Mouse (Mus musculus): ENCODE measurements at regions not wholly inside any gene's neighbourhood (a gene's known extent, or its start where the extent isn't known, plus 50 kb on each side); places are given as distances from the start of the nearest gene placed in this dataset.

GRCm38 (mm10) chr5:37980692-37981091 lies 57.9 kb upstream of the Stx18 start:
- no peak for ATAC-seq (ENCODE audit: extremely low read depth, insufficient number of reproducible peaks, low FRiP score, poor library complexity, severe bottlenecking)

DNA sequence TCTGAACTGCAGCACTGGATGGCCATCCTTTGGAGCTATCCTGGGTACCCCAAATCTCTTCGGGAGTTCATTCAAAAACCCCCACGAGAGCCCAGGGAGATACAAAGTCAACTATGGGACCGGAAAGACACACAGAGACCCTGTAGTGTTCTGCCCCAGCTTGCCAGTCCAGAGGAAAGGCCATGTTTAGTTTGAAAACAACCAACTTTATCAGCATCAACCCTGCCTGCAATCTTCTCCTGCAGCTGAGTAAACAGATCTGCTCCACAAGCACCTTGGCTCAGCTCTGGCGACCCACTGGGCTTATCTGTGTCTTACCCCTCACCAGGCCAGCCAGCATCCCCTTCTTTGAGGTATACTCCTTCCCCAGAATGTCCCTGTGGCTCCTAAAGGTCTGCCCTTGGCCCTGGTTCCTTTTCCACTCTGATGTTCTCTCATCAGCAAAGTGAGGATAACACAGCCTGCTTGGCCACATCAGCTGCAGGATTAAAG lies 61.6 kb upstream of the Stx18 start:
- no peak for ATAC-seq (ENCODE audit: extremely low read depth, insufficient number of reproducible peaks, low FRiP score, poor library complexity, severe bottlenecking)

DNA sequence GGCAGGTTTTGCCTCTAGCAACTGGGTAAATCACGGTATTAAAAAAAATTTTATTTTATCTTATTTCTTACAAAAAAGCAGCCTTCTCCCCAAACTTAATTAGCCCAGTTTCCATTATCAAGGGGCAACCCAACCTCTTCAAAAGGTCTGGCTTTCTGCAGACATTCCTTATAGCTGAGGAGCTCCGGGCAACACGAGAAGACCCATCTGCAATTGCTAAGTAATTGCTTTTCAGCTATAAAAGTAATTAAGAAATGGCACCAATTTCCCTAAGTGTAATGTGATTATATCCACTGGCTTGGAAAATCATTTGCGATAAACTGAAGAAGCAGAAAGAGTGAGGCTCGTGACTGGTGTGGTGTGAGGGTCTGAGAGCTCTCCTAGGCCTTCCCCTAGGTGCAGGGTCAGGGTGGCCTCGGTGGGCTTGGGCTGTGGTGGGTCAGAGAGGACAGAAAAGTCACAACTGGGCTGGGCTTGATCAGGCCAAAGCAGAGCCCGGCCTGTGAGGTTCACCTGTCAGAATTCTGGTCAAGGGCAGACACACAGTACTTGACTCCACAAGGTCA lies 65.5 kb upstream of the Stx18 start:
- no peak for ATAC-seq (ENCODE audit: extremely low read depth, insufficient number of reproducible peaks, low FRiP score, poor library complexity, severe bottlenecking)

- no peak for ATAC-seq (ENCODE audit: extremely low read depth, insufficient number of reproducible peaks, low FRiP score, poor library complexity, severe bottlenecking)
These were observed 66.8 kb upstream of the Stx18 start for GRCm38 (mm10) chr5:37971724-37972123.

- no peak for ATAC-seq (ENCODE audit: extremely low read depth, insufficient number of reproducible peaks, low FRiP score, poor library complexity, severe bottlenecking)
These were observed 69.9 kb upstream of the Stx18 start for GRCm38 (mm10) chr5:37968596-37968995.

- ATAC-seq (ENCODE audit: extremely low read depth, insufficient number of reproducible peaks, low FRiP score, poor library complexity, severe bottlenecking), result no peak
These were observed 70.6 kb upstream of the Stx18 start for GRCm38 (mm10) chr5:37967914-37968375.

- no peak for ATAC-seq (ENCODE audit: extremely low read depth, insufficient number of reproducible peaks, low FRiP score, poor library complexity, severe bottlenecking)
These were observed 71.2 kb upstream of the Stx18 start for GRCm38 (mm10) chr5:37967106-37967913.

- ATAC-seq (ENCODE audit: extremely low read depth, insufficient number of reproducible peaks, low FRiP score, poor library complexity, severe bottlenecking), result no peak
These were observed 74.9 kb upstream of the Stx18 start for GRCm38 (mm10) chr5:37963688-37964087.

GRCm38 (mm10) chr5:37962513-37962912 lies 76.0 kb upstream of the Stx18 start:
- ATAC-seq (ENCODE audit: extremely low read depth, insufficient number of reproducible peaks, low FRiP score, poor library complexity, severe bottlenecking), result no peak

GRCm38 (mm10) chr5:37960216-37960615 lies 78.3 kb upstream of the Stx18 start:
- ATAC-seq (ENCODE audit: extremely low read depth, insufficient number of reproducible peaks, low FRiP score, poor library complexity, severe bottlenecking), result no peak

- ATAC-seq (ENCODE audit: extremely low read depth, insufficient number of reproducible peaks, low FRiP score, poor library complexity, severe bottlenecking), result no peak
These were observed 86.4 kb upstream of the Stx18 start for GRCm38 (mm10) chr5:37952096-37952495.

GRCm38 (mm10) chr5:37932760-37933122 lies 105.8 kb upstream of the Stx18 start:
- no peak for ATAC-seq (ENCODE audit: extremely low read depth, insufficient number of reproducible peaks, low FRiP score, poor library complexity, severe bottlenecking)

- no peak for ATAC-seq (ENCODE audit: extremely low read depth, insufficient number of reproducible peaks, low FRiP score, poor library complexity, severe bottlenecking)
These were observed 106.3 kb upstream of the Stx18 start for GRCm38 (mm10) chr5:37932086-37932759.

- ATAC-seq (ENCODE audit: extremely low read depth, insufficient number of reproducible peaks, low FRiP score, poor library complexity, severe bottlenecking), result no peak
These were observed 96.1 kb upstream of the Msx1 start for GRCm38 (mm10) chr5:37920481-37920880.

- no peak for ATAC-seq (ENCODE audit: extremely low read depth, insufficient number of reproducible peaks, low FRiP score, poor library complexity, severe bottlenecking)
These were observed 94.7 kb upstream of the Msx1 start for GRCm38 (mm10) chr5:37919102-37919501.

DNA sequence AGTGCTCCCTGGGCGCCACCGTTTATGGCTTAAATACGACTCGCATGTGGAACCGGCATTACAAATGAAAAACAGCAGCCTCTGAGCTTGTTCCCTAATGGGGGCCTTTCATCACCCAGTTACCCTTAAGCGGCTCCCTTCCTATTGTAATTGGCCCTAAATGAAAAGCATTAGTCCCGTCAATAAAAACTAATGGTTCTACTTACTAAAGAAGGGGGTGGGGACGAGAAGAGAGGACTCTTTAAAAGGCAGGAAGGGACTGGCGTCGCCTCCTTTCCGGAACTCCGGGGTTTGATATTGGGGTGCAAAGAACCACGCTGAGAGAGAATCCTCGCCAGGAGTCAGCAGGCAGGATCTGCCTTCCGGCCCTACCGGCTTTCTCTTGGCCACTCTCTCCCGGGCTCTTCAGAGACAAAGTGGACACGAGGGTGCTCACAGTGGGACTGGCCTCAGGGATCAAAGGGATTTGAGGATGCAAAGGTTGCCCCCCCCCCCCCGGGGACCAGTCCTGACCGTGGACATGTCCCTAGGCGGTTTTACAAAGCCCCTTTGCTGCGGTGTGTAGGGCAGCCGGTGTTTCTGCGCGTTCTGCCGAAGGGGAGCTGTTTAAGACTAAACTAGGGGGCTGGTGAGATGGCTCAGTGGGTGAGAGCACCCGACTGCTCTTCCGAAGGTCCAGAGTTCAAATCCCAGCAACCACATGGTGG lies 93.8 kb upstream of the Msx1 start:
- ATAC-seq (ENCODE audit: extremely low read depth, insufficient number of reproducible peaks, low FRiP score, poor library complexity, severe bottlenecking), result no peak

GRCm38 (mm10) chr5:37917161-37917560 lies 92.8 kb upstream of the Msx1 start:
- no peak for ATAC-seq (ENCODE audit: extremely low read depth, insufficient number of reproducible peaks, low FRiP score, poor library complexity, severe bottlenecking)

DNA sequence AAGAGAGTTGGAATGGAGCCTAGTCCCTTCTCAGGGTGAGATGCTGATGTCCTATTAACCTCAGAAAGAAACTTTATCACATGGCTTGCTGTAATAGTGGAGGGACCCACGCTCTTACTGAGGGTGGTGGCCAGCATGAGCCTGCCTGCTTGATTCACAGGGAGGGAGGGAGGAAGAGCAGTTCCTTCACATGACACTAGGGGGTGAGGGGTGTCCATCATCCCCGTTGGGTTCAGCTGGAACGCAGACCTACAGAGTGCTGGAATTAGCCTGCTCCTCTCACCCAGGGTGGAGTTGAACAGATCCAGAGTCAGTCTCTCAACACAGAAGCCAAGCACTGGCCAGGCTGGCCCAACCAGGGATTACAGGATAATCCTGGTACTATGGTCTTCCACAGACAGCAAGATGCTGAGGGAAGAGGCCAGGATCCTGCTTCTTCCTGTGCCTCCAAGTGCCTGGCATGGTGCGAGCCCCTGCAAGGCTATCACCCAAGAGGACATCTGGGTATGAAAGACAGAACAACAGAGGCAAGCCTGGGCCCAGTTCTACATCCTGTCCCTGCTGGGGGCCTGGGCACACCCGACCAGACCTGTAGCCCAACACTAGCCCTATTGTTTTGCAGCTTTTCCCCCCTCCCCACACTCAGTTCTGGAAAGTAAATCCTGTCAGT lies 80.4 kb upstream of the Msx1 start:
- no peak for ATAC-seq (ENCODE audit: extremely low read depth, insufficient number of reproducible peaks, low FRiP score, poor library complexity, severe bottlenecking)

DNA sequence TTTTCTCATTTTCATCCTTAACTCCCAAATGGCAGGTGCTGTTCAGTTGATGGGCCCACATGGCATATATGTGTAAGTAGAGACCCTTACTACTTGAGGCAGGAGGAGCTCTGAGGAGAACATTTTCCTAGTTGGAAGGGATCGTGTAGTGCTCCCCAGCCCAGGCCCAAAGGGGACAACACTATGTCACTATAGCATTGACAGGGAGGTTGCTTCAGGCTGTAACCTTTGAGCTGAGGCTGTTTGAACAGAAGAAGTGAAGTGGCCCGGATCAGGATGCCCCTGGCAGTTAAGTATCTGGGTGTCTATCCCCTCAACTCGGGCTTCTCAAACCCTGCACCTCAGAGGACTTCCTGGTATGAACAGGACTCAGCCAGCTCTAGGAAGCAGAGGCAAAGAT lies 79.5 kb upstream of the Msx1 start:
- ATAC-seq (ENCODE audit: extremely low read depth, insufficient number of reproducible peaks, low FRiP score, poor library complexity, severe bottlenecking), result no peak

Data from neutrophil, adult 5-6 weeks (primary cell).